12 mouse cellular contexts compared by ENCODE assay signal in the genomic region with DNA sequence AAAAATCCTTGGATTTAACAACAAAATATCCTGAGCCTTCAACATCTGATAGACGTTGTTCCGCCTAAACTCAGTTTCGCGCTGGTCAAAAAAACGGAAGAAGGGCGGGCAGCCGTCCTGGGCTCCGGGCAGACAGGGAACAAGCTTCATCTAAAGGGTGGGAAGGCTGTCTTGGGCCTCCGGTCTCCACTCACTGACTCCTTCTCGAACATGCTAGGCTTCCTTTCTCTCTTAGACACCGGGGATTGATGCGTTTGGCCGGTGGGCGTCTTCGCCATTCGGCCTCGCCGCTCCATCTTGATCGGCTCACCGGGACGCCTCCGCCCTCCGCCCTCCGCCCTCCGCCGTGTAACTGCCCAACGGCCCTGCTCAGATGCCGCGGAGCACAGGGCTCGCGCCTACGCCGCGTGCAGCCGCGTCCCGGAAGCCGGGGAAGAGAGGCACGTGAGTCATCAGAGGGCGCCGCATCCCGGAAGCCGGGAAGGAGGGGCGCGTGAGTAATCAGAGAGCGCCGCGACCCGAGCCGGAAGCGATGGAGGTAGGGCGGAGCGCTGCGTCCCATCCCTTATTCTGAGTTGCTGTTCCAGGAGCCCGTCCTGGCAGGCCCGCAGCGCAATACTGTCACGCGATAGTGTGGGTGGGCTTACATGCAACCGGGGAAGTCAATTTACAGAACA. TPM values are rescaled to one million over a fixed set of nuclear protein-coding genes. Genes with fewer than 3 reads are reported as not detected.
DNase-seq lines count a peak whose midpoint lies in the region; ATAC-seq and TF ChIP-seq lines count a peak whose summit lies in the region.
"Not testable (repeated sequence)": the region's sequence is repeated elsewhere in the genome, so short reads cannot be mapped to it uniquely, and the experiment has no call there.
"Had no signal": no experiment of that assay in that cellular context is flagged by ENCODE, and none has a peak within 500 bp of the region (broad histone marks: within the 10 kb centered on the region; RNA-seq: fewer than 3 reads in every experiment).

A gene (plus strand): TSS at position 107 of the 677 bp plus-strand sequence.
A gene (minus strand): TSS at position 429 of the 677 bp plus-strand sequence.

- no CpG with 5 or more reads among the region's 60 CpGs for WGBS in embryonic facial prominence, embryonic 10.5 days
- WGBS in forebrain, embryonic 14.5 days: no CpG with 5 or more reads among the region's 60 CpGs
- no CpG with 5 or more reads among the region's 60 CpGs for WGBS in heart, postnatal 0 days
- WGBS in intestine, embryonic 16.5 days: no CpG with 5 or more reads among the region's 60 CpGs
- WGBS in liver, embryonic 12.5 days (ENCODE audit: insufficient replicate concordance): no CpG with 5 or more reads among the region's 60 CpGs
- WGBS in midbrain, embryonic 10.5 days: no CpG with 5 or more reads among the region's 60 CpGs
- no CpG with 5 or more reads among the region's 60 CpGs for WGBS in neural tube, embryonic 15.5 days

- H3K79me3 ChIP-seq in C2C12 (ENCODE audit: low read depth): not testable (repeated sequence)

- H3K4me3 ChIP-seq in C2C12 (ENCODE audit: insufficient read depth, poor library complexity, severe bottlenecking): peak within 1 kb of the TSS; percentile 18
- H3K4me3 ChIP-seq in embryonic facial prominence, embryonic 10.5 days: 0 out of 2 replicates have a peak within 1 kb of the TSS, but pooled peaks have one; percentile 37
- not testable (repeated sequence) for H3K4me3 ChIP-seq in forebrain, embryonic 14.5 days (ENCODE audit: low read depth, low read length); heart, postnatal 0 days (ENCODE audit: low read depth, low read length); intestine, embryonic 16.5 days (ENCODE audit: low read length); neural tube, embryonic 15.5 days (replicated peaks)
- 0 out of 2 replicates have a peak within 1 kb of the TSS, but pooled peaks have one; percentile 32 for H3K4me3 ChIP-seq in liver, embryonic 12.5 days
- H3K4me3 ChIP-seq in midbrain, embryonic 10.5 days: peak within 1 kb of the TSS; percentile 39; the same call in 1 of the 2 replicates

- not testable (repeated sequence) for H3K9ac ChIP-seq in forebrain, embryonic 14.5 days (ENCODE audit: low read length); heart, postnatal 0 days (replicated peaks; ENCODE audit: low read depth, low read length); intestine, embryonic 16.5 days (ENCODE audit: low read depth, low read length); liver, embryonic 12.5 days; neural tube, embryonic 15.5 days (replicated peaks)

- H3K4me1 ChIP-seq in embryonic facial prominence, embryonic 10.5 days; forebrain, embryonic 14.5 days (ENCODE audit: control insufficient read depth, insufficient read depth, low read length); heart, postnatal 0 days (ENCODE audit: control insufficient read depth, insufficient read depth); intestine, embryonic 16.5 days (ENCODE audit: control insufficient read depth, insufficient read depth, low read length); liver, embryonic 12.5 days; midbrain, embryonic 10.5 days; neural tube, embryonic 15.5 days: not testable (repeated sequence)

- H3K79me2 ChIP-seq in C2C12 (ENCODE audit: control insufficient read depth, insufficient read depth): not testable (repeated sequence)

- not testable (repeated sequence) for TF ChIP-seq EP300 in heart, postnatal 0 days (IDR thresholded peaks at IDR 0.05; ENCODE audit: low read depth)

- not testable (repeated sequence) for H3ac ChIP-seq in C2C12 (ENCODE audit: control insufficient read depth, insufficient read length, low read depth)

- peak; percentile 99 for ATAC-seq in forebrain, embryonic 14.5 days
- peak; percentile 98 for ATAC-seq in heart, postnatal 0 days (ENCODE audit: insufficient read depth, low read depth)
- ATAC-seq in intestine, embryonic 16.5 days: peak; percentile 98
- ATAC-seq in liver, embryonic 12.5 days: peak; percentile 95
- peak; percentile 97 for ATAC-seq in neural tube, embryonic 15.5 days (ENCODE audit: low FRiP score)

- not testable (repeated sequence) for TF ChIP-seq CTCF in C2C12 (IDR thresholded peaks at IDR 0.05; ENCODE audit: control insufficient read depth, insufficient read depth, insufficient read length); heart, postnatal 0 days (IDR thresholded peaks at IDR 0.05; ENCODE audit: low read depth)

- H3K36me3 ChIP-seq in C2C12 (ENCODE audit: control insufficient read depth, insufficient read depth); embryonic facial prominence, embryonic 10.5 days (replicated peaks); forebrain, embryonic 14.5 days (ENCODE audit: control insufficient read depth, insufficient read depth, low read length); heart, postnatal 0 days (replicated peaks; ENCODE audit: control insufficient read depth, insufficient read depth, low read length); intestine, embryonic 16.5 days (ENCODE audit: control insufficient read depth, insufficient read depth, low read length); liver, embryonic 12.5 days; midbrain, embryonic 10.5 days; neural tube, embryonic 15.5 days: not testable (repeated sequence)

- DNase-seq in embryonic facial prominence, embryonic 10.5 days (ENCODE audit: low spot score); forebrain, embryonic 14.5 days (ENCODE audit: low spot score); heart, postnatal 0 days (ENCODE audit: low spot score); midbrain, embryonic 10.5 days (ENCODE audit: low spot score): not testable (repeated sequence)

- not testable (repeated sequence) for H3K27me3 ChIP-seq in C2C12 (ENCODE audit: control insufficient read depth, insufficient read depth, insufficient read length); embryonic facial prominence, embryonic 10.5 days (replicated peaks; ENCODE audit: low read depth, poor library complexity, severe bottlenecking); forebrain, embryonic 14.5 days (replicated peaks; ENCODE audit: control insufficient read depth, insufficient read depth, low read length); heart, postnatal 0 days (ENCODE audit: control insufficient read depth, insufficient read depth, low read length); intestine, embryonic 16.5 days (replicated peaks; ENCODE audit: control insufficient read depth, insufficient read depth, low read length); liver, embryonic 12.5 days (replicated peaks); midbrain, embryonic 10.5 days (ENCODE audit: low read depth, poor library complexity, severe bottlenecking); neural tube, embryonic 15.5 days (replicated peaks)

- not testable (repeated sequence) for H3K4me2 ChIP-seq in forebrain, embryonic 14.5 days (ENCODE audit: low read length); heart, postnatal 0 days (ENCODE audit: low read depth, low read length); intestine, embryonic 16.5 days (ENCODE audit: low read depth, low read length)
- H3K4me2 ChIP-seq in liver, embryonic 12.5 days: peak within 1 kb of the TSS; percentile 43; the same call in 1 of the 2 replicates
- H3K4me2 ChIP-seq in neural tube, embryonic 15.5 days: peak within 1 kb of the TSS; percentile 31; the same call in 1 of the 2 replicates

- H3K27ac ChIP-seq in embryonic facial prominence, embryonic 10.5 days (replicated peaks); forebrain, embryonic 14.5 days (ENCODE audit: low read depth, low read length); heart, postnatal 0 days (ENCODE audit: low read depth); intestine, embryonic 16.5 days (ENCODE audit: low read length); liver, embryonic 12.5 days; midbrain, embryonic 10.5 days (replicated peaks); neural tube, embryonic 15.5 days (replicated peaks): not testable (repeated sequence)

- not testable (repeated sequence) for H3K9me3 ChIP-seq in embryonic facial prominence, embryonic 10.5 days; forebrain, embryonic 14.5 days (replicated peaks; ENCODE audit: control insufficient read depth, low read length); heart, postnatal 0 days (replicated peaks; ENCODE audit: control insufficient read depth, low read length); intestine, embryonic 16.5 days (ENCODE audit: control insufficient read depth, low read length); liver, embryonic 12.5 days (replicated peaks); midbrain, embryonic 10.5 days (replicated peaks); neural tube, embryonic 15.5 days (replicated peaks)

RNA-seq across cellular contexts. Expression of the first gene that starts in this region (rescaled TPM):
- 4.4 TPM for polyA plus RNA-seq in C2C12 (2012; fragmentation: generic; extraction: Trizol)
- 8.6 and 11.9 TPM in 2 replicates for polyA plus RNA-seq in embryonic facial prominence, embryonic 10.5 days (2016; fragmentation: Nextera tagmentation; extraction: Ambion mirVana)
- polyA plus RNA-seq in forebrain, embryonic 14.5 days (2014; fragmentation: Nextera tagmentation; extraction: Ambion mirVana): 5.0 and 8.2 TPM in 2 replicates
- 1.5 and 13.4 TPM in 2 replicates for total RNA-seq in heart, postnatal 0 days (2014; rRNA removed; ENCODE audit: low replicate concordance)
- 5.9 and 7.3 TPM in 2 replicates for polyA plus RNA-seq in heart, postnatal 0 days (2015; fragmentation: Nextera tagmentation; extraction: Ambion mirVana)
- polyA plus RNA-seq in intestine, embryonic 16.5 days (2015; fragmentation: Nextera tagmentation; extraction: Ambion mirVana): 8.2 TPM in 2 replicates
- 6.2 and 7.1 TPM in 2 replicates for polyA plus RNA-seq in liver, embryonic 12.5 days (2016; fragmentation: Nextera tagmentation; extraction: Ambion mirVana)
- 10.9 and 13.2 TPM in 2 replicates for polyA plus RNA-seq in midbrain, embryonic 10.5 days (2016; fragmentation: Nextera tagmentation; extraction: Ambion mirVana)
- polyA plus RNA-seq in neural tube, embryonic 15.5 days (2015; fragmentation: Nextera tagmentation; extraction: Ambion mirVana): 6.5 and 8.7 TPM in 2 replicates

RNA-seq across cellular contexts. Expression of the second gene that starts in this region (rescaled TPM):
- polyA plus RNA-seq in C2C12 (2012; fragmentation: generic; extraction: Trizol): 0.41 TPM
- polyA plus RNA-seq in embryonic facial prominence, embryonic 10.5 days (2016; fragmentation: Nextera tagmentation; extraction: Ambion mirVana): 0.55 and 1.3 TPM in 2 replicates
- 0.62 and 0.78 TPM in 2 replicates for polyA plus RNA-seq in forebrain, embryonic 14.5 days (2014; fragmentation: Nextera tagmentation; extraction: Ambion mirVana)
- not detected in 2 replicates for total RNA-seq in heart, postnatal 0 days (2014; rRNA removed; ENCODE audit: low replicate concordance)
- 1.2 TPM in 1 of 2 replicates, not detected in the other for polyA plus RNA-seq in heart, postnatal 0 days (2015; fragmentation: Nextera tagmentation; extraction: Ambion mirVana)
- 1.2 and 1.7 TPM in 2 replicates for polyA plus RNA-seq in intestine, embryonic 16.5 days (2015; fragmentation: Nextera tagmentation; extraction: Ambion mirVana)
- 0.97 and 2.9 TPM in 2 replicates for polyA plus RNA-seq in liver, embryonic 12.5 days (2016; fragmentation: Nextera tagmentation; extraction: Ambion mirVana)
- polyA plus RNA-seq in midbrain, embryonic 10.5 days (2016; fragmentation: Nextera tagmentation; extraction: Ambion mirVana): 0.42 and 1.7 TPM in 2 replicates
- polyA plus RNA-seq in neural tube, embryonic 15.5 days (2015; fragmentation: Nextera tagmentation; extraction: Ambion mirVana): not detected in 2 replicates
- total RNA-seq: adrenal gland, adult 8-10 months; heart, adult 18-20 months; left cerebral cortex, postnatal 25 days had no signal
- polyA plus RNA-seq: macrophage had no signal
